Mouse (Mus musculus): ENCODE results near the gene Srpk1.

Gene Srpk1

DNA sequence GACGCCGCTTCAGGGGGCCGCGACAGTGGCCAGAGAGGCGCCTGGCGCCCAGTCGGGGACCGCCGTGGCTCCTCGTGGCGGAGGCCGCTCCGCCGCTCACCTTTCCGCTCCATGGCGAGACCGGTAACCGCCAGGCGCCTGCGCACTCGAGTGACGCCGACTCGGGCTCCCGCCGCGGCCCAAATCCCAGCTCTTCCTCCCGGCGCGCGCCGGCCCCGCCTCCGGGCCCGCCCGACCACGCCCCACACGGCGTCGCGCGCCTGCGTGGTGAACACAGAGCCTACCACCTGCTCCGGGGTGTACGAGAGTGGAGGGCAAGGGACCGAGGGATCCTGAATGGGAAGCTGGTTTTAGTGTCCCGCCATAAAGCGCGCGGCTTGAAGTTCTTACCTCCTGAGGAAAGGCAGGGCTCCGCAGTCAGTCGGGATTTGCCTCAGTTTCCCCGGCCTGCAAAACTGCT lies at the start of gene Srpk1:
Gene Srpk1 (minus strand): TSS at position 410 of the 460 bp plus-strand sequence.
- DNase-seq (ENCODE audit: low spot score in 2 of 2), result peak; percentile 87 to 89

DNA sequence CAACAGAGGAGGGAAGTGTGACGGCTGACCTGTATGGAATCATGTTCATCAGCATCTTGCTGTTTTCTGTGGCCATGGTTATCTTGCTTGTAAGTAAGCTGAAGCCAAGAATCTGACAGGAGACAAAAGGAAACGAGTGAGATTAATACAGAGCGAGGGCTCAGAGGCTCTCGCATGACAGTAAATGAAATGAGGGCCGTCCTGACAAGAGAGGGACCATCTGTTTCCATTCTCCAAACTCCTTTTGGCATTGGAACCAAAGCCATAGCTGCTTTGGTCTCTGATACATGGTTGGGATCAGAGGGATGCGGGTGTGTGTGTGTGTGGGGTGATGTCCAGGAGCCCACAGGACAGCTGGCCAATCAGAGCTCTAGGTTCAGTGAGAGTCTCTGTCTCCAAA lies 37.1 kb upstream of the Srpk1 start:
- DNase-seq (ENCODE audit: low spot score in 2 of 2), result no peak

DNA sequence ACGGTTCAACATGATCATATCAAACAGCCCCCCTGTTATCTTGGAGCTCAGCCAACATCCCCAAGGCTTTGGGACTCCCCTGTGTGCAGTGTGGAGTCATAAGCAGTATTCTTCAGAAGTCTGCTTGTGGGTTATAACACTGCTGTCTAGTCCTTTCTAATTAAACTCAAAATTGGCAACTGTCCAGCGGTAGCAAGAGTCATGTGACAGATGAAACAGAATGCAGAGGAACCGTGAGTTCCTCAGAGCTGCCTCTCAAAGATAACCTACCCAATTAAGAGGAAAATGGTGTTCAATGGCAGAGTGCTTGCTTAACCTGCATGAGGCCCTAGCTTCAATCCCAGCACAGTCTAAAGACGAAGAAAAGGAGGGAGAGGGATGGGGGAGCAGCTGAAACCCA lies 35.4 kb upstream of the Srpk1 start:
- peak in 1 of 2 experiments; percentile 23 for DNase-seq (ENCODE audit: low spot score in 2 of 2)

DNA sequence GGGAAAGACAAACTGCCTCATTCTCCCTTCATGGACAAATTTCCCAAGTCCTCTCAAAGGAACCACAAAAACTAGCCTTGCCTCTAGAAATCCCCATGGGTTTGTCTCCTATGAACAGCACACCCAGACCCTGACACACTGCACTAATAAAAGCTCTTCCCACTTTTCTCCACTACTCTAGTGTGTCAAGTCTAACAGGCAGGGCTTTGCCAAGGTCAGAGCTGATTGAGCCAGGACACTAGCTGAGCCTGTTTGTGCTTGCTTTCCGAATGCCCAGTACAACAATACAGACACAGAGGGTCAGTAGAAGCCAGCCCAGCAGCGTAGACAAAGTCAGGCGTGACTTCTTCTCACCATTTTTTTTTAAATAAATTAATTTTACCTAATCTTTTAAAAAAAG lies 27.8 kb upstream of the Srpk1 start:
- DNase-seq (ENCODE audit: low spot score in 2 of 2), result no peak

- peak; percentile 73 to 79 for DNase-seq (ENCODE audit: low spot score in 2 of 2)
Observed at GRCm38 (mm10) chr17:28648607-28649370, 26.3 kb upstream of the Srpk1 start.

DNA sequence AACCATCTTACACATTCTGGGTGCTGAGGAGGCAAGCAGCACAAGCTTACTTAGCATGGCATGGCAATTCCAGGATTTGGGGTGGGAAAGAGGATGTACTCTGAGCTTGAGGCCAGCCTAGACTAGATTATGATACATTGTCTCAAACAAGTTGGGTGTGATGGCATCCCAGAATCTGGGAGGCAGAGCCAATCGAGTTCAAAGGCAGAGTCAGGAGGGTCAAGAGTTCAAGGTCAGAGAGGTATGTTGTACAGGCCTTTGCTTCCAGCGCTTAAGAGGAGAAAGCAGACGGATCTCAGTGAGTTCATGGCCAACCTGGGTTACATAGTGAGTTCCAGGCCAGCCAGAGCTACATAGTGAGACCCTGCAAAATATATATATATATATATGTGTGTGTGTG lies 23.7 kb upstream of the Srpk1 start:
- DNase-seq (ENCODE audit: low spot score in 2 of 2), result no peak

DNA sequence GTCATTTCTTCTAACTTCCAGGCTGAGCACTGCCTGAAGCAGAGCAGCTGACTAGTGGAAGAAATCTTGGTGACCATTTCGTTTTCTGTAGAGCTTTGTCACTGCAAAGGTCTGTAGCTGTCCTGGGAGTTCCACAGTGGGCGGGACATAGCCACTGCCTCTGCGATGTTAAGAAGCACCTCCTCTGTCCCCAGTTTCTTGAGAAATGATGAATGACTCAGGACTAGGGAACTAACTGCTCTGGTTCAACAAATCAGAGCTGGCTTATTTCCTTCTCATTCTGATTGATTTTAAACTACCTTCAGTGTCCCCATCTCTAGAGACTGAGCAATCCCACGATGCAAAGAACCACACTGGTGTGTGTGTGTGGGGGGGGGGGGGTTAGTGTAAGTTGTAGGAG lies 21.6 kb upstream of the Srpk1 start:
- DNase-seq (ENCODE audit: low spot score in 2 of 2), result no peak

DNA sequence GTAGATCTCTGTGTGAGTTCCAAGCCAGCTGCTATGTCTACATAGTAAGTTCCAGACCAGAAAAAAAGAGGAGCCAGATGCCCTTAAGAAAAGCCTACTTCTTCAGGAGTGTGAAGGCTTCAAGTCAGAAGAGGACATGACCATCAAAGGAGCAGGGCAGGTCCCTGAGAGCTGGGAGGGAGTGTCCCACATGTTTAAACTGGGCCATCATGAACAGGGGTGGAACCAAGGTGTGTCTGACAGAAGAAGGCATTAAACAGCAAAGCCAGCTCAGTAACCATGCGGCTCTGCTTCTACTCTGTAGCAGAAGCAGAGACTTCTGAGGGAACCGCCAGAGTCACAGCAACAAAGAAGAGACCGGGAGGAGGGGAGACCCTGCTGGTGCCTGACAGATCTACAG lies 21.2 kb upstream of the Srpk1 start:
- DNase-seq (ENCODE audit: low spot score in 2 of 2), result no peak

- no peak for DNase-seq (ENCODE audit: low spot score in 2 of 2)
Observed at GRCm38 (mm10) chr17:28640113-28640512, 17.6 kb upstream of the Srpk1 start.

- DNase-seq (ENCODE audit: low spot score in 2 of 2), result peak; percentile 75 to 79
Observed at GRCm38 (mm10) chr17:28637711-28638690, 15.5 kb upstream of the Srpk1 start.

DNA sequence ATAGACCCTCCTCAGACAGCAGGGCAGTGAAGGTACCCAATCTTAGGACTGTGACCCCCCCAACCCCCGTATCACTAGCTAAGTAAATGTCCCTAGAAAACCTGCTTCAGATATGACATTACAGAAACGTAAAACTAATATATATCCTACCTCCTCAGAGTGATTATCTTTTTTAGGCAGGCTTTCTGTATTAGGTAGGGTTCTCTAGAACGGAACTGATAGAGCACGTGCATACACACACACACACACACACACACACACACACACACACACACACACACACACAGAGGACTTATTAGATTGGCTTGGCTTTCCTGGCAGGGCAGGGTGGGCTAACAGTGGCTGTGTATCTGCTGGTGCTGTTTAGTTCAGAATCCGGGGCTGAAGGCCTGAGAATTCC lies 13.3 kb upstream of the Srpk1 start:
- no peak for DNase-seq (ENCODE audit: low spot score in 2 of 2)

DNA sequence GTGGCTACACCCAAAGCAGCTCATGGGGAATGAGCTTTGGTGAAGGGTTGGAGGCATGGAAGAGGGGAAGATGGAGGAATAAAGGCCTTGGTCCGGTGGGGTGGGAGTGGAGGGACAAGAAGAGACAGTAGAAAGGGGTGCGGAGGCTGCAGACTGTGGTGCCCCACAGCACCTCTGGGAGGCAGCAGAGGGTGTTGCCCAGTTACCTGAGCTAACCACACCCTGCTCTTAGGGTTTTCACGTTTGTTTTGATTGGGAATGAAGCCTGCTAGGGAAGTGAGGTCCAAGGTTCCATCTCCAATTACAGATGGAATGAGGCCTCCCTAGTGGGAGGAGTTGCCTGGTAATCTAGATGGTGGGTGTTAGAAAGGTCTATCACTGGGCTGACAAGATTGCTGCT lies 6.6 kb upstream of the Srpk1 start:
- DNase-seq (ENCODE audit: low spot score in 2 of 2), result no peak

- no peak for DNase-seq (ENCODE audit: low spot score in 2 of 2)
Observed at GRCm38 (mm10) chr17:28628248-28629124, 6.0 kb upstream of the Srpk1 start.

DNA sequence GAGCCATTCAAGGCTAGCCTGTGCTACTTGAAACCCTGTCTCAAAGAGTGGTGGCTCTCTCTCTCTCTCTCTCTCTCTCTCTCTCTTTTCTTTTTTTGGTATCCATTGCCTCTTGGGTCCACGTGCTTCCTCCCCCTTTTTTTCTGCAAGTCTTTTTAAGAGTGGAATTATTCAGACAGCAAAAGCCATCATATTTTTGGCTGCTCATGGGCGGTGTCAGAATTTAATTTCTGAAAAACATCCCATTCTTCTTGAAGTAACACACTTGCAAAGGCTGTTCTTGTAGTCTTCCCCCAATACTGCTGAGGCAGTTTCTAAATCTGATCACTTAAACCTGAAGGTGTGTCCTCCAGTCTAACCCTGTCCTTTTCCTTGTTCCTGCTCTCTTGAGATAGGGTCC lies 4.4 kb upstream of the Srpk1 start:
- DNase-seq (ENCODE audit: low spot score in 2 of 2), result peak; percentile 53

GRCm38 (mm10) chr17:28625327-28625726 lies 2.8 kb upstream of the Srpk1 start:
- no peak for DNase-seq (ENCODE audit: low spot score in 2 of 2)

DNA sequence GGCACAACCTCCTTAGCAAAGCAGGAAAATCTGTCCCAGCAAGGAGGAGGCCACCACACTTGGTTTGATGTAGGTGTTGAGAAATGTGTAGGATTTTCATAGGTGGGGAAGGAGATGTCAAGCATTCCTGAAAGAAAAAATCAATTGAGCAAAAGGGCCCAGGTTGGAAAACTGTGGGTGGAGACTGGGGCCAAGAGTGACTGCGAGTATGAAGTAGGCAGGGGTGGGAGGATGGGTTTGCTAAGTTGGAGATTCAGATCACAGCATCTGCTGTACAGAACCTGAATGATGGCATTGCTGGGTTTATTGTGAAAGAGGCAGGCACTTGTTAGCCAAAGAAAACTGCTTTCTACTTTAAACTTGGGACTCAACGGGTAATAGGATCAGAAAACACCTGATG lies 2.3 kb upstream of the Srpk1 start:
- peak; percentile 40 to 41 for DNase-seq (ENCODE audit: low spot score in 2 of 2)

- DNase-seq (ENCODE audit: low spot score in 2 of 2), result peak; percentile 47 to 50
Observed at GRCm38 (mm10) chr17:28621381-28622299, 869 bp downstream of the Srpk1 start.

- no peak for DNase-seq (ENCODE audit: low spot score in 2 of 2)
Observed at GRCm38 (mm10) chr17:28618775-28619174, 3.7 kb downstream of the Srpk1 start.

DNA sequence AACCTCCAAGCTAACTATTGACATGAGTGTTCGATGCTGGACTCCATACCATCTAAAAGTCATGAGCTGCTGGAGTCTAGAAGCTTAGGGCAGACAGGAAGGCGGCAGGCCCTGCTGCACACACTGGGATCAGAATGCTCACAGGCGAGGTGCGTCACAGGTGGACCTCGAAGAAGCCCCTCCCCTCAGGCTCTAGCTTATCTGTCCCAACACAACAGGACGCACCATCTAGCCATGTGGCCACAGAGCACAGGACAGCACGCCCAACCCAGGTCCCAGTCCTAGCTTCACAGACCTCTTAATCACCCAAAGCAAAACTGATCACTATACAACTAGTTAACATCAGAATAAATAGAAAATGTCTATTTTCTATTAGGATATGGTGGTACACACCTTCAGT lies 4.4 kb downstream of the Srpk1 start:
- no peak for DNase-seq (ENCODE audit: low spot score in 2 of 2)

GRCm38 (mm10) chr17:28617636-28618035 lies 4.9 kb downstream of the Srpk1 start:
- no peak for DNase-seq (ENCODE audit: low spot score in 2 of 2)

DNA sequence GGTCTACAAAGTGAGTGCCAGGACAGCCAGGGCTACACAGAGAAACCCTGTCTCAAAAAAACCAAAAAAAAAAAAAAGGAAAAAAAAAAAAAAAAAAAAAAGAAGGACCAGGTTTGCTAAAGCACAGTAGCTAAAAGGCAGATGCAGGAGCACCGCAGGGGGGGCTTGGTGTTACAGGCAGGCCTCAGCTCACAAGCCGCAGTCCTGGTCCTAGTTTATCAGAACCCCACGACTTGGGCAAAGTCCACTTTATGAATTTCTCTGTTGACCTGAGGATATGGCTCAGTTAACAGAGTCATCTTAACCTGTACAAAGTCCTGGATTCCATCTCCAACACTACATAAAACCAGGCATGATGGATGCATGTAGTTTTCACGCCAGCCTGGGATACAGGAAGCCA lies 7.2 kb downstream of the Srpk1 start:
- DNase-seq (ENCODE audit: low spot score in 2 of 2), result no peak
